Mouse (Mus musculus) left cerebral cortex, adult 9 months (tissue): Measurements from ENCODE around the gene Ift122.

Experiments
- DNase-seq, 2 experiments: peaks; one replicate each; pipeline ENCODE4 v3.0.0; 2022; ENCODE audit warnings: low spot score in 2 of 2

Ift122 gene

GRCm38 (mm10) chr6:115959151-115959691 is 106.0 kb downstream of the Ift122 start:
- no peak for DNase-seq

GRCm38 (mm10) chr6:115960322-115960721 is 107.1 kb downstream of the Ift122 start:
- no peak for DNase-seq

- no peak for DNase-seq
Observed at GRCm38 (mm10) chr6:115961743-115962142, 108.5 kb downstream of the Ift122 start.

GRCm38 (mm10) chr6:115962439-115963085 is 109.3 kb downstream of the Ift122 start:
- DNase-seq, result no peak

GRCm38 (mm10) chr6:115963656-115964055 is 110.4 kb downstream of the Ift122 start:
- DNase-seq, result no peak

GRCm38 (mm10) chr6:115966227-115966966 is 113.1 kb downstream of the Ift122 start:
- no peak for DNase-seq

- DNase-seq, result no peak
Observed at GRCm38 (mm10) chr6:115967291-115967880, 114.1 kb downstream of the Ift122 start.

GRCm38 (mm10) chr6:115968086-115968485 is 114.8 kb downstream of the Ift122 start:
- no peak for DNase-seq

GRCm38 (mm10) chr6:115968700-115969099 is 115.4 kb downstream of the Ift122 start:
- DNase-seq, result no peak

GRCm38 (mm10) chr6:115969103-115969502 is 115.8 kb downstream of the Ift122 start:
- no peak for DNase-seq

GRCm38 (mm10) chr6:115969952-115970351 is 116.7 kb downstream of the Ift122 start:
- no peak for DNase-seq

- DNase-seq, result no peak
Observed at GRCm38 (mm10) chr6:115971273-115972060, 118.2 kb downstream of the Ift122 start.

GRCm38 (mm10) chr6:115972083-115972764 is 119.0 kb downstream of the Ift122 start:
- no peak for DNase-seq

GRCm38 (mm10) chr6:115973139-115973875 is 120.0 kb downstream of the Ift122 start:
- DNase-seq, result no peak

- peak in 1 of 2 experiments; percentile 51 for DNase-seq
Observed at GRCm38 (mm10) chr6:115973881-115974662, 120.8 kb downstream of the Ift122 start.

GRCm38 (mm10) chr6:115975606-115976005 is 122.3 kb downstream of the Ift122 start:
- no peak for DNase-seq
